Mouse (Mus musculus) forebrain, embryonic 16.5 days (tissue): ENCODE data around the gene Rps13. TPM values are rescaled to one million over a fixed set of nuclear protein-coding genes. Genes with fewer than 3 reads are reported as not detected.
A peak's percentile ranks its signal among the peaks of the same experiment; 100 is the strongest.

ENCODE experiments used
- ATAC-seq: fragments of 200-750 bp; cut with Nextera tagmentation; 2 replicates; pipeline ENCODE4 v1.8.0; 2017; ENCODE audit warnings: mild to moderate bottlenecking, moderate library complexity
- H3K27ac ChIP-seq: fragments of 300-500 bp; sonication (generic); 2 replicates; pipeline ENCODE4 v1.5.1; 2014; ENCODE audit warnings: low read length, control low read depth
- H3K27me3 ChIP-seq: fragments of 300-500 bp; sonication (generic); replicated peaks from 2 replicates; pipeline ENCODE4 v1.6.1; 2014; ENCODE audit warnings: low read length; ENCODE audit not compliant: control insufficient read depth, insufficient read depth
- H3K36me3 ChIP-seq: fragments of 300-500 bp; sonication (generic); 2 replicates; pipeline ENCODE4 v1.6.1; 2014; ENCODE audit not compliant: control insufficient read depth, insufficient read depth
- H3K4me1 ChIP-seq: fragments of 300-500 bp; sonication (generic); replicated peaks from 2 replicates; pipeline ENCODE4 v1.6.1; 2014; ENCODE audit warnings: low read length; ENCODE audit not compliant: control insufficient read depth, insufficient read depth
- H3K4me2 ChIP-seq: fragments of 300-500 bp; sonication (generic); 2 replicates; pipeline ENCODE4 v1.6.1; 2014; ENCODE audit warnings: mild to moderate bottlenecking, low read length, control low read depth
- H3K4me3 ChIP-seq: fragments of 300-500 bp; sonication (generic); replicated peaks from 2 replicates; pipeline ENCODE4 v1.5.1; 2014; ENCODE audit warnings: mild to moderate bottlenecking, low read length, control low read depth
- H3K9ac ChIP-seq: fragments of 300-500 bp; sonication (generic); replicated peaks from 2 replicates; pipeline ENCODE4 v1.6.1; 2014; ENCODE audit warnings: low read depth, low read length, control low read depth
- H3K9me3 ChIP-seq: fragments of 300-500 bp; sonication (generic); 2 replicates; pipeline ENCODE4 v1.6.1; 2016; ENCODE audit warnings: low read length; ENCODE audit not compliant: control insufficient read depth
- WGBS: fragments of 180-500 bp; shearing (Covaris S2); extraction: QIAGEN DNeasy Blood & Tissue Kit; methylation state at CpG from one replicate; pipeline ENCODE4 v1.1.7; 2014; 5-methylcytosine and 5-hydroxymethylcytosine counted together
- polyA plus RNA-seq: library from polyadenylated mRNA; unstranded; fragments of >200 nt; fragmentation: Nextera tagmentation; extraction: Ambion mirVana; gene quantifications from 2 replicates; pipeline ENCODE4 v1.2.1, GENCODE M21; 2015

Rps13 gene
- polyA plus RNA-seq, 1 experiment from 2014 or later, result 452 TPM

GRCm38 (mm10) chr7:116285216-116285615 lies 48.8 kb downstream of the Rps13 start:
- Histone ChIP-seq H3K27ac (no peak overlapping the region), H3K4me3 (no peak overlapping the region), H3K9ac (no peak overlapping the region), H3K4me1 (peaks cover 11% of the 10 kb centered on the region; the same call in 1 of the 2 replicates), H3K36me3 (no peaks in the 10 kb centered on the region), H3K4me2 (no peak overlapping the region), H3K9me3 (no peaks in the 10 kb centered on the region), H3K27me3 (no peaks in the 10 kb centered on the region)
- no peak for ATAC-seq
- WGBS, result 100% methylated on average over 1 of the region's 1 CpGs

GRCm38 (mm10) chr7:116282755-116283154 lies 51.2 kb downstream of the Rps13 start:
- Histone ChIP-seq H3K4me3 (no peak overlapping the region), H3K27me3 (no peaks in the 10 kb centered on the region), H3K9ac (no peak overlapping the region), H3K4me2 (no peak overlapping the region), H3K4me1 (peaks cover 16% of the 10 kb centered on the region), H3K27ac (peak overlapping the region; percentile 53), H3K9me3 (no peaks in the 10 kb centered on the region), H3K36me3 (no peaks in the 10 kb centered on the region)
- ATAC-seq, result peak; percentile 85
- WGBS, result 4% methylated on average over 11 of the region's 11 CpGs

Other genes starting within 250 kb of the Rps13 start
- 1.2 and 1.5 TPM in 2 replicates for gene Gm4353, start 249.6 kb downstream of the Rps13 start, polyA plus RNA-seq
- 8.7 and 8.8 TPM in 2 replicates for gene Plekha7, start 25.8 kb downstream of the Rps13 start, polyA plus RNA-seq
- gene Pik3c2a, start 109.3 kb upstream of the Rps13 start, polyA plus RNA-seq, result 16.8 and 21.0 TPM in 2 replicates
- 18.9 and 19.1 TPM in 2 replicates for gene Nucb2, start 170.2 kb upstream of the Rps13 start, polyA plus RNA-seq